Mouse (Mus musculus) natural killer cell, adult 2 months (primary cell): Measurements from ENCODE around the gene Mrpl44.
A peak's percentile ranks its signal among the peaks of the same experiment; 100 is the strongest.

Source experiments
- DNase-seq, 2 experiments: peaks; one replicate each; pipeline ENCODE4 v3.0.0; 2022; ENCODE audit warnings: low spot score in 2 of 2

Mrpl44 gene

DNA sequence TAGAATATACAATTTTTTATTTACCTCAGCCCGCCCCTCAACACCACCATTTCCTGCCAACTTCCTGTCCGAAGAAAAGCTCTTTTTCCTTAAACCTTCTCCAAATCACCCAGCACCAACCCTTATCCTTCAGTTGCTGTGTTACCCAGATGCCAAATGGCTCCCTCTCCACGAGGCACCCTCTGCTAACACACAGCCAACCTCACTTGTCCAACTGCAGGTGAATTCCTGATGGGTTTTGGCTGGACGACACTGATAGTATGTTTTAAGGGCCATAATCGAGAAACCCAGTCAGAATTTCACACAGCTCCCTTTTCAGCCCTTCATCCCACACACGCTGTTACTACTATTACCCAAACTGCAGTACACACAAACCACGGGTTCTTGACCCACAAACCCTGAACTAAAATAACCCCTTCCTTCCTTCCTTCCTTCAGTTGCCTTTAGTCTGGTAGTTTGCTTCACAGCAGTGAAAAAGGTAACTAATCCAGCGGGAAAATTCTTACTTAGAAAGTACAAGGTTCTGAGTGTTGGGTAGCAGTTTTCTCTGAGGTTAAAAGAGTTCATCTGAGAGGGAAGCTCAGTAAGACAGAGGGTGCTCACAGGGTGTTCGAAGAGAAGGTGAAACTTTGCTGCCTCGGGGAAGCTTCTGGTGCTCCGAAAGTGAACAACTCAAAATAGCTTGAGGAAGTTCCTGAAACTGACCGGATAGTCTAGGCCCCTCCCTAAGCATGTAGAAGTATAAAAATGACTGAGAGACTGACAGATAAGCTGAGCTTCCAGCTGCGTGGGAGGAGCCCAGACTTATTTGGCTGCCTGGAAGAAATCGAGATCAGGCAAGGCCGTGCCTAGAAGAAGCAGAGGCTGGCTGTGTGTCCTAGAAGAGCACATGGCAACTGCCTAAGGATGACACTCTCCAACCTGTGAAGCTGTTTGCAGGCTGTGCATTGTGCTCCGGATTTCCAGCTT lies 13.3 kb upstream of the Mrpl44 start:
- peak; percentile 23 to 32 for DNase-seq

- no peak for DNase-seq
Observed at GRCm38 (mm10) chr1:79764031-79764430, 11.8 kb upstream of the Mrpl44 start.

- DNase-seq: no peak
Observed at GRCm38 (mm10) chr1:79764483-79764882, 11.3 kb upstream of the Mrpl44 start.

DNA sequence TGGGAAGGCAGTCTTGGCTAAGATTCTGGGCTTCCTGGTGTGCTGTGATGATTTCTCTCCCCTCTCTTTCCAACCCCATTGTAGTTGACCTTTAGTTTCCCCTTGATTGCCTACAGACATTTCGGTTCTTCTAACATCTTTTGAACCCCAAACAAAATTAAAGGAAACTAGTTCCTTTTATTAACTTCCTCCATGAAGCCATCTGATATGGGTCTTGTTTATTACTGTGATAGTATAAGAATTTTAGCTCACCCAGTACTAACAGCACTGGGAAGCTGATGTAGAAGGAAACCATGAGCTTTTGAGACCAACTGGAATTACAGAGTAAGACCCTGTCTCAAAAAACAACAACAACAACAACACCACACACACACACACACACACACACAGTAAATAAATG lies 7.6 kb upstream of the Mrpl44 start:
- no peak for DNase-seq

- no peak for DNase-seq
Observed at GRCm38 (mm10) chr1:79774164-79774780, 1.5 kb upstream of the Mrpl44 start.

GRCm38 (mm10) chr1:79778011-79778410 lies 2.2 kb downstream of the Mrpl44 start:
- DNase-seq: no peak

GRCm38 (mm10) chr1:79782433-79782832 lies 6.6 kb downstream of the Mrpl44 start:
- no peak for DNase-seq

DNA sequence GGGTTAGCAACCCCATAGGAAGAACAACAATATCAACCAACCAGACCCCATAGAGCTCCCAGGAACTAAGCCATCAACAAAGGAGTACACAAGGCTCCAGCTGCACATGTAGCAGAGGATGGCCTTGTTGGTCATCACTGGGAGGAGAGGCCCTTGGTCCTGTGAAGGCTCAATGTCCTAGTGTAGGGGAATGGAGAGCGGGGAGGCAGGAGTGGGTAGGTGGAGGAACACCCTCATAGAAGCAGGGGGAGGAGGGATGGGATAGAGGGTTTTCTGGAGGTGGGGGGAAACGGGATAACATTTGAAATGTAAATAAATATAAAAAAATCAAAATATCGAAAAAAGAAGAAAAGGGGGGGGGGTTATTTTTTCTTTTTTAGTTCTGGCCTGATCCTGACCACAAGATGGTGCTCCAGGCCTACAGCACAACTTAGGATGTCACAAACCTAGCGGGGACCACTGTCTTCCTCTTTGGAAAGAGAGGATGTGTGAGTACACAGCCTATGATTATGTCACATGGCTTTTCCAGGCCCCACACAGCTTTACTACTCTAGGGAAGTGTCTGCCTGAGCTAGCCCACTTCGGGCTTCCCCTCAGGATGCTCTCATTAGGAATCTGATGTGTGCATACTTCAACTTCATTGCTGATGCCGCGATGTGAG lies 10.6 kb downstream of the Mrpl44 start:
- DNase-seq: no peak

- no peak for DNase-seq
Observed at GRCm38 (mm10) chr1:79797084-79797483, 21.3 kb downstream of the Mrpl44 start.

- DNase-seq: no peak
Observed at GRCm38 (mm10) chr1:79802858-79803427, 27.1 kb downstream of the Mrpl44 start.

GRCm38 (mm10) chr1:79803614-79804013 lies 27.8 kb downstream of the Mrpl44 start:
- no peak for DNase-seq

GRCm38 (mm10) chr1:79806865-79807264 lies 31.0 kb downstream of the Mrpl44 start:
- DNase-seq: no peak

DNA sequence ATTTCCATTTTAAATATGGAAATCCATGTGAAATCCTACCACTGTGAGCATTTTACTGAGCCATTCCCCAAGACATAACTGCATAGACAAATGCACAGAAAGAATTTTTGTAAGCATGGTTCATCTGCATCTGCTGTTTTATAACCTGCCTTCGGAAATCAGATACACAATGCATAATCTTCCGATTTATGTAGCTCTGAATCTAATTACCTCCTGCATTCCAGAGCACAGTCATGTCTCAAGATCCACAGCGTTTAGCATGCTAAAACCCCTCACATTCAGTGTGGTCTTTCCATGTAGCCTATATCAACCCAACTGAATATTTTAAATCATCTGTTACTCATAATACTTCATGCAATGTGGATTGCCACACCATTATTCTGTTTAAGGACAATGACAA lies 33.6 kb downstream of the Mrpl44 start:
- no peak for DNase-seq

DNA sequence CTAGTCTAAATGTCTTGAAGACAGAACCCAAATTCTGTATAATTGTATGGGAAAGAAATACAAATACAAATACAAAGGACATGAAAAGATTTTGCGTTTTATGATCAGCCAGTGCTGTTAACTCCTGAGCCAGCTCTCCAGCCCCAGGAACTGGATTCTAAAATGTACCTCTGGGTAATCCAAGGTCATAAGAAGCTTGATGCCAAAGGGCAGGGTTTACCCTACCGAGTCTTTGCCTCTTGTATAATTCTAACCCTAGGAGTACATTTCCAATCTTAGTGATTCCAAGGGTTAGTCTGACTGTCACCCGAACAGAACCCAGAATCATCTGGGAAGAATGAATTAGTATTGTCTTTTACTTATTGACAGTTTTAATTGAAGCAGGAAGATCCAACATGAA lies 39.6 kb downstream of the Mrpl44 start:
- no peak for DNase-seq

- DNase-seq: no peak
Observed at GRCm38 (mm10) chr1:79819296-79819879, 43.6 kb downstream of the Mrpl44 start.

- DNase-seq: no peak
Observed at GRCm38 (mm10) chr1:79822806-79823525, 47.1 kb downstream of the Mrpl44 start.

DNA sequence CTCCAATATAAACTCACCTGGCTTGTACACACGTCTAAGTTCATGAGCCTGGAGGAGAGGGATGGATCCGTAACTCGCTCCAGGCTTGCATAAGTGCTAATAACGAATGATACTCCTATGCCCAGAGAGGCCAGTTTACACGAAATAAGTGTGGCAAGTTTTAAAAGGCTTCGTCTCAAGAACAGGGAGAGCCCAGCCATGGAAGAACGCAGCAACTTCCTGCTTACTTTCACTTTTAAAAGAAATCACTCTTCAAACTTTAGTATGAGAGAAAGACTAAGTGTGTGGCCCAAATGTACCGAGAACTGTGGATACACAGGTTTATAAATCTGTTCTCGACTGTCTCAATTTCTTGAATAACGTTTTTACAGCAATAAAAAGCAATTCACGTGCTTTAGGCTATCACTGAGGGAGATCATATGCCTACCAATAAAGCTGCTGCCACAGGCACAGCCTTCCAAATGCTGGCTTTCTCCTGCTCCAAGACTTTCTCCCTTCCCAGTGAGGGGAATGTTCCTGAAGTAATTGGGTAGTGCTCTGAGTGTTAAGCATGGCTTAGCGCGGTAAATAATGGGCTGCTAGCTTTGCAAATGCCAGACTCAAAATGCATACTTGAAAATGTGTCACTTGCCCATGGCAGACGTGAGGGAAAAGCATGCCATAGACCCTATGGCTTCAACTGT lies 48.3 kb downstream of the Mrpl44 start:
- no peak for DNase-seq
